Mouse (Mus musculus): ENCODE results near the gene Cacna1s.

The Cacna1s gene

DNA sequence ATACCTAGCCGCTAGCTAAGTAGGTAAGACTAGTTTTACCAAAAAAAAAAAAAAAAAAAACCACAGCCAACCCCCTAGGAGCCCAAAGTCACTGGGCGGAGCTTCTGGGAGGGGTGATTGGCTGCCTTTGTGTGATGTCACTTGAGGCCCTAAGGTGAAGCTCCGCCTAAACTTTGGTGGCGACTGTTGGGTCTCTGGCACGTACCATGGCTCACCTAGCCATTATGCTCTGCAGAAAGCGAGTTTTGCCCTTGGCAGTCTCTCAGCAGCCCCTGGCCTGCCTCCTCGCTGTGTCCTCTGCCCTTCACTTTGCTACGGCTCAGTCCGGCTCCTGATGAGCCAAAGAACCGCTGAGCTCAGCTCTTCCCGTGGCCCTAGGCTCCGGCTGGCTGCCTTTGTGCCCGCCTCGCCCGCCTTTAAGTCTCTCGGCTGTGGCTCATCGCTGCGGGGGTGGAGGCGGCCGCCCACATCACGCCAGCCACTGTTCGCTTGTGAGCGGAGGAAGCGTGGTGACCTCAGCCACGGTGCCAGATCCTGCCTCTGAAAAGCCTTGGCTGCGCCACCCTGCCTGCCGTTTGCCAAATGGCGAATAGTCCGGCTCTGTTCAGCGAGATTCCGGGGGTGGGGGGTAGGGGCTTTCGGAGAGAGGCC is 87.6 kb downstream of the Cacna1s start:
- DNase-seq = peak; percentile 86

GRCm38 (mm10) chr1:136141176-136141950 is 88.8 kb downstream of the Cacna1s start:
- DNase-seq = no peak

DNA sequence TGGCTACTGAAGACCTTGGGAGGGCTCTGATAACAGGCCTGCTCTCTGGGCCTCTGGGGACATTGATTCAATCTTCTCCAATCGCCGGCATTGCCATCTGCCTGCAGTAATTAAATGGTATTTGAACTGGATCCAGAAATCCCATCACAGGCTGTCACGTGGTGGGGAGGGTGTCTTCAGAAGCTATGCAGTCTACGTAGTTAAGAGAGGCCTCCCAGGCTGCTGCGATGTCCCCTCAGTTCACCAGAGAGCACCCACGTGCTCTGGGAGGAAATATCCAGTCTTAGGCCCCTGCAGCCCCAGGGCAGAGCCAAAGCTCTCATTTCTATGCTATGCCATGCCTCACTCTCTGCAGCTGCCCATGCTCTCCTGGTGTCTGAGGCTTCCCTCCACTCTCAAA is 89.8 kb downstream of the Cacna1s start:
- DNase-seq = no peak

DNA sequence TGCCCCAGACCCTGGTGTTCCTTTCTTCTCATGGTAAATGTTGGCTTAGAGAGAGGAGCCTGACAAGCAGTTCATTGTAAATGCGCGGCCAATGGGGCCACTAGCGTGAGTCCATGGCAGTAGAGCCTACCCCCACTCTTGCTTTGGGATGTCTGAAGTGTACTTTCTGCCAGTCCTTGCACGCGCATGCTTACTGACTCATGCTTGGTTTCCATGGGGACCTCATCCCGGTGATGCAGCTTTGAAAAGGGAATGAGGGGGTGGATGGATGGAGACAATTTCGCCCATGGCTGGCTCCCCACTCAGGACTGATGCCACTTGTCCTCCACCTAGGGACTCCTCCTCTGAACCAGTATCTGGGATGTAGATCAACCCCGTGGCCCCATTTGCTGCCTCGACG is 91.0 kb downstream of the Cacna1s start:
- no peak for DNase-seq

GRCm38 (mm10) chr1:136149702-136150101 is 97.2 kb downstream of the Cacna1s start:
- DNase-seq = peak; percentile 24

GRCm38 (mm10) chr1:136151371-136151770 is 98.8 kb downstream of the Cacna1s start:
- DNase-seq = no peak

GRCm38 (mm10) chr1:136156304-136156703 is 103.8 kb downstream of the Cacna1s start:
- no peak for DNase-seq

GRCm38 (mm10) chr1:136156951-136157350 is 104.4 kb downstream of the Cacna1s start:
- no peak for DNase-seq

GRCm38 (mm10) chr1:136159830-136160229 is 107.3 kb downstream of the Cacna1s start:
- DNase-seq = no peak

- no peak for DNase-seq
These were observed 107.7 kb downstream of the Cacna1s start for GRCm38 (mm10) chr1:136160297-136160696.

GRCm38 (mm10) chr1:136160930-136161329 is 108.4 kb downstream of the Cacna1s start:
- no peak for DNase-seq

DNA sequence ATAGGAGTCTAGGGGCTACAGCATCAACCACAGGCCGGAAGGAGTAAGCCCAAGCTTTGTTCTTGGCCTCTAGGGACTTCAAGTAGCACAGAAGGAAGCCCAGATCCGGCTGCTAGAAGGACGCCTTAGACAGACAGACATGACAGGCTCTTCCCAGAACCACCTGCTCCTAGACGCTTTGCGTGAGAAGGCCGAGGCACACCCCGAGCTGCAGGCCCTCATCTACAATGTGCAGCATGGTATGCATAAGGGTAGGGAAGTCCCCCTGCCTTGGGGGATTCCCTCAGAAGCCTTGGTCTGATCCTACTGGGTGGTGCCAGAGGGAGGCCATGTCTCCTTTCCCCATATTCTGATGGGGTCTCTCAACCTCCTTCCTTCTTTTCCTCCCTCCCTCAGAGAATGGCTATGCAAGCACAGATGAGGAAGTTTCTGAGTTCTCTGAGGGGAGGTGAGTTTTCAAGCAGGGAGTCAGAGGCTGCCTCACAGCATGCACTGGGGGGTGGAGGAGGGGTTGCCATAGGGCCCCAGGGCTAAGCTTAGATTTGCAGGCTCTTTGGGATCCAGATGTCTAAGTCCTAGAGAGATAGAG is 108.9 kb downstream of the Cacna1s start:
- no peak for DNase-seq

- DNase-seq = no peak
These were observed 112.9 kb downstream of the Cacna1s start for GRCm38 (mm10) chr1:136165436-136165835.

DNA sequence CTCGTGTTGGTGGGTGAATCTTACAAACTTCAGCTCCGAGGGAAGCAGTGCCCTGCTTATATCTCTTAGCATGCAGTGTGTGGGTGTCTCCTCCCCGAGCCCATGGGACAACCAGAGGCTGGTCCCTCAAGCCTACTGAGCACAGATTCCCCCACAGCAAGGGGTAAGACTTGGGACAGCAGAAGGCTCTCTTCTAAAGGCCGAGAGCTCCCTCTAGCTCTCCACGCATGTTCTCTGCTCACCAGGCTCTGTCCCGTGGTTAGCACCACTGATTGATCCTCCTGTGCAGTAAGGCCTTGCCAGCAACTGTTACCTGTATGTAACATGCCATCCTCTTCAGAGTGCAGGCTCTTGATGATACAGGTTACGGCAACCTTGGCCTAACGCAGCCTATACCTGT is 115.1 kb downstream of the Cacna1s start:
- DNase-seq = peak; percentile 22
